Mouse (Mus musculus): ENCODE measurements around the gene Gm10338.
"Not testable (repeated sequence)": the region's sequence is repeated elsewhere in the genome, so short reads cannot be mapped to it uniquely, and the experiment has no call there.

The Gm10338 gene

DNA sequence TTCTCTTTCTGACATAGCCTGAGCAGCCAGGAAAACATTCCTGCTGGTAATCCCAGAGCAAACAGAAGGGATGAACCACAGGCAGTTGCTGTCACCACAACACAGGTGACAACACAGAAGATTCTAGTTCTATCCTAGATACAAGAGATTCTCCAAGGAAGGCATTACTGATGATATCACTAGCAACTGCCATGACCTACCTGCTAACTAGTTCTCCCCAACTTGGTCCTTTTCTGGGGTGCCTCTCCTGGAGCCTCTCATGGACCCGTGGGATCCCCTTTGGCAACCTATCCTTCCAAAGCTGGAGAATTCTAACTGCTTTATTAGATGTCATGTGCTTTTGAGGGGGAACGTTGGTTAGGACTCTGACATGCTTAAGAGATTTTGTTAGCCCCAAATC is at the start of gene Gm10338:
Gm10338 (minus strand) TSS at position 101 of the 400 bp plus-strand sequence.
- DNase-seq (ENCODE audit: low spot score in 2 of 2) = not testable (repeated sequence)

DNA sequence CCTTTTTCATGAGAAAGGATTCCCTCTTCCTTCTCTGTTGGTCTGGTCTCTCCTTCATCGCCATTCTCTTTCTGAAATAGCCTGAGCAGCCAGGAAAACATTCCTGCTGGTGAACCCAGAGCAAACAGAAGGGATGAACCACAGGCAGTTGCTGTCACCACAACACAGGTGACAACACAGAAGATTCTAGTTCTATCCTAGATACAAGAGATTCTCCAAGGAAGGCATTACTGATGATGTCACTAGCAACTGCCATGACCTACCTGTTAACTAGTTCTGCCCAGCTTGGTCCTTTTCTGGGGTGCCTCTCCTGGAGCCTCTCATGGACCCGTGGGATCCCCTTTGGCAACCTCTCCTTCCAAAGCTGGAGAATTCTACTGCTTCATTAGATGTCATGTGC is 48.5 kb upstream of the Gm10338 start, which contains the start of gene Gm10128:
Gm10128 (minus strand) TSS at position 101 of the 400 bp plus-strand sequence.
- not testable (repeated sequence) for DNase-seq (ENCODE audit: low spot score in 2 of 2)

DNA sequence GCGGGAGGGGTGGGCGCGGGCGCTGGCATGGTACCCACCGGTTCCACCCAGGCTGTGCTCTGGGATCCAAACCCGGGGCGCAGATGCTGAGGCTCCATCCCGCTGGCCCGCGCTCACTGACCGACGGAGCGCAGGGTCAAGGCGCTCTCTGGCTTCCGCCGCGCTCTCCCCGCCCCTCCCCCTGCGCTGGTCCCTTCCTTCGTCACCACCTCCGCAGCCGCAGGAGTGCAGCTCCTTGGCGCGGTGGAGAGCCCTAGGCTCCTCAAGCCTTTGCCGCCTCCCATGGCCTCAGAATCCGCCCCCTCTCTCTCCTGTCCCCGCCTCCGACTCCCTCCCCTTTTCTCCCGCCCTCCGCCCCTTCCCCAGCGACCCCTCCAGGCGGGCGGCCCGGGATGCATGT is 27.0 kb downstream of the Gm10338 start, which contains the start of gene Gm3558:
Gm3558 (minus strand) TSS at position 185 of the 400 bp plus-strand sequence.
- DNase-seq (ENCODE audit: low spot score in 2 of 2) = not testable (repeated sequence)

DNA sequence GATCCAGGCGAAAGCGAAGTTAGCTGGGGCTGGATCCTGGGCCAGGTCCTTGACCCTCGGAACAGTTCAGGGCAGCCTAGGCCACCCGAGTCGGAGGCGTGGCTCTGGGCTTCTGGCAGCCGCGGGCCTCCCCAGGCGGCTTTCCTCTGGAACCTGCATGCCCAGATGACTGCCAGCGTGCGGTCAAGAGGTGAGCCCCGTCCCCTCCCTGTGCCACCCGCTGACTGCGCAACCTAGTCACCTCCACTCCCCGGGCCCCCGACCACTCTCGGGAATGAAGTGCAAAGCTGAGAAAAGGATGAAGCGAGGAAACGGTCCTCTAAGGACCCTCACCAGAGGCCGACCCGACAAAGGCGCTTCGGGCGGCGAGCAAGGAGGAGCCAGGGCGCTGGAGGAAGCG is 27.5 kb downstream of the Gm10338 start:
- DNase-seq (ENCODE audit: low spot score in 2 of 2) = peak in 1 of 2 experiments; percentile 4

DNA sequence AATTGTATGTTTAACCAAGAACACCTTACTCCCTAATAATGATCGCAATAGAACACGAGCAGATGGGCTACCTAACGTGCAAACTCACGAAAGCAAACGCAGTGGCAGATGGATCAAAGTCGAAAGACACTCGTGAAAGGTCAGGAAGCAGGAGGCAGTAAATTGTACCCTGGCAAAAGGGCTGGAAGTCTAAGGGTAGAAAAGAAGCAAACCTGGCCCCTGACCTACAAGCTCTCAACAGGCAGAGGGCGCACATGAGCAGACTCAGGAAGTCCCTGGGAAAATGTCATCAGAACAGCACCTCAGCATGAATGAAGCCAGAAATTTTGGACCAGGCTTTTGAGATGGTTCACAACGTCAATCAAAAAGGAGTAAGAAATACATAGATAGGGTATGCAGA is 28.1 kb downstream of the Gm10338 start:
- DNase-seq (ENCODE audit: low spot score in 2 of 2) = peak in 1 of 2 experiments; percentile 13
